Mouse (Mus musculus): ENCODE data around the gene Fxyd6. TPM values are rescaled to one million over a fixed set of nuclear protein-coding genes. Genes with fewer than 3 reads are reported as not detected.

Fxyd6 gene
- total RNA-seq, 2 experiments from 2014 or later, result 123 to 137 TPM

DNA sequence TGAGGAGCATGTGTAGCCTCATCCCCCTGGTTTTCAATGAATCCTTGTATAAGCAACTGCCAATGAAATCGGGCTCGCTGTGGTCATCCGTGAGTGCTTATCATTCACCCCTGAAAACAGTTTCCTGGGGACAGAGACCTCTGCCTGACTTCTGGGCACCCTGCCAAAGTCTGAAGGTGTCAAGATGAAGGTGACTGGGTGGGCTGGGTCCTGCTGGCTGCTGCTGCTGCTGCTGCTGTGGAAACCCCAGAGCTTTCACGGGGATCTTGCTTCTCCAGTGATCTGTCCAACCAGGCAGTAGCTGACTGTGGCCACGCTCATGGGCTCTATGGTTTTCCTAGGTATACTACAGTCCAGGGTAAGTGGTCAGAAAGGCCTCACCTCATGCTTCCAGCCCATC is 40.2 kb downstream of the Fxyd6 start:
- DNase-seq (ENCODE audit: low spot score in 2 of 2), result no peak

DNA sequence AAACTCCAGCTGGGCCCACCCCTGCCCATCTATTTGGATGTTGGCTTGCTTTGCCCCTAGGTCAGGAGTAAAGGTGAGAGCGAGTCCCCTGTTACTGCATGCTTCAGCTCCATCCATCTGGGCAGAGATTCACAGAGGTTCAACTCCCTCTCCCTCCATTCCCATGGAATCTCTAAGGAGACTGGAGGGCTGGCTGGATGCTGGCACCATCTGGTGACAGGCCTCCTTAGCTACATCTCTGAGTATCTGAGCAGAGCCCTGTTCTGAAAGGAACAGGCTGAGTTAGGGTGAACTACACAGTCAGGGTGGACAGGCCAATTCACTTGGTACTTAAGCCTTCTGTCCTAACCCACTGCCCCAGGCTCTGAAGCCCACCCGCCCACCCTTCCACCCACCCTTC is 40.6 kb downstream of the Fxyd6 start:
- DNase-seq (ENCODE audit: low spot score in 2 of 2), result no peak

DNA sequence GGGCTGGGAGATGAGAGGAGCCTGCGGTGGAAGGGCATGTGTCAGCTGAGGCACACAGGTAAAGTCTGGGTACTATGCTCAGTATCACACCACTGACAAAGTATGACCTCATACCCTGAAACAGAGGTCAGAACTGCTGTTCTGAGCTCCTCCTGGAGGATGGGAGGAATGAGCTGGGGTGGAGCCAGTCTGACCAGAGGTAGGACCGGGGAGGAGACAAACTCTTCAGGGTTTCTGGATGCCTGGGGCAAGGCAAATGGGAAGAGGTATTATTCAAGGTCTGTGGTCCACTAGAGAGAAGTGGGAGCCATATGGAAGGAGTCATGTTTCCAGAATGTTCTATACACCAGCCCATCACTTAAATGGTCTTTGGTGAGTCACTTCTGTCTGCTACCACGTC is 41.1 kb downstream of the Fxyd6 start:
- no peak for DNase-seq (ENCODE audit: low spot score in 2 of 2)

DNA sequence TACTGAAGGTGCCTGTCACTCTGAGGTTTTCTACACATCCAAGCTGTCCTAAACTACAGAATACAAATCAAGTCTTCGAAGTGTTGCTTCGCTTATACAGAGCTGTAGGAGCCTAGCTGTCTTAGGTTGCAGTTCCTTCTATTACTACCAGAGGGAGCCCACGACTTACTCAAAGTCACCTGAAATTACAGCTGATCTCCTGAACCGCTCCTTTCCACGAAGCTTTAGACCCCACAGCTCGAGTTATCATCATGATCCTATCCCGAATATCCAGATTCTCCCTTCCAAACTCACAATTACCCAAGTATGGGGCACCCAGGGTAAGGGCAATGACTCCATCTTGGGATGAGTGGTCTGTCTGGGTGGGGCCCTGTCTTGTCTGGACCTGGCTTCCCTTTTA is 41.8 kb downstream of the Fxyd6 start:
- DNase-seq (ENCODE audit: low spot score in 2 of 2), result no peak

DNA sequence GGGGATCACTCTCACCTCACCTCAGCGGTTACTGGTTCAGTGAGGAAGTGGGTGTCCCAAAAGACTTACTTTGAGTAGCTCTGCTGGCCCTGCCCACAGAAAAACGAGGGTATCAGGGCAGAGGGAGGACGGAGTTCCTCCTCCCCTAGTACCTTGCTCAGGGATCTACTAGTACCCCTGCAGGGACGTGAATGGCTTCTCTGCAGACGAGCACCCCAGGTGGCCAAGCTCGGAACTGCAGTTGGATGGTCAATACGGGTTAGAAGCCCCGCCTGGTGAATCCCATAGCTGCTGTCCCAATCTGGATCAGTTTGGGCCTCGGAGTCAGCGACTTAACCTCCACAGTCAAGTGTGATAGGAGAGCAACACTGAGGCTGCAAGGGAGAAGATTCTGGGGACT is 42.3 kb downstream of the Fxyd6 start:
- peak; percentile 75 to 81 for DNase-seq (ENCODE audit: low spot score in 2 of 2)

DNA sequence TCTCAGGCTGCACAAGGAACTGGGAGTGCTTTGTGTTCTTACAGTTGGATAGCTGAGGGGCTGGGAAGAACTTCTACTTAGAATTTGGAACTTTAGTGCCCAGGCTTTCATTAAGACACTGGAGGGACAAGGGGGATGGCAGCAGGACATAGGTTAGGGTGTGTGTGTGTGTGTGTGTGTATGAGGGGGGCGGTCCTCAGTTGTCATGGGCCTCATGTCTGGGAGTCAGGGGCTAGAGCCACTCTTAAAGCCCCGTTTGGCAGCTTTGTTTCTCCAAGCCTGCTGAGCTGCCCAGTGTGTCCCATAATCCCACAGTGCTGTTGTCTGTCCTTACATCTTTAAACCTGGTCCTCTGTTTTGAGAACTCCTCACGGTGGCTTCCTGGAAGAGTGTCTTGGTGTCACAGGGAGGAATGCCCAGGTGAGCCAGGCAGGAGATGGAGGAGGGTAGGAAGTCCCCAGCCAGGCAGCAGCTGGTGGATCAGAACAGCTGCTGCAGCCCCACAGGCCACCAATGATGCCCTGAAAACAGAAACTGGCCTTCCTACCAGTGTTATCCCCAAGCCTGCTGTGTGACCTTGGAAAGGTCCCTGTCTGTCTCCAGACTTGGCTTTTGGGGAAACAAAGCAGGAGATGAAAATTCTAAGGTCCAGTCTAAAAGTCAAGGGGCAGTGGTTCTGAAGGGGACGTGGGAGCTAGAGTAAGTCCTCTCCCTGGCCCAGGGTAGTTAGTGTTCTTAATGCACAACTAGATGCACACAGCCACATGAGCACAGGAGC is 42.9 kb downstream of the Fxyd6 start:
- DNase-seq (ENCODE audit: low spot score in 2 of 2), result no peak

DNA sequence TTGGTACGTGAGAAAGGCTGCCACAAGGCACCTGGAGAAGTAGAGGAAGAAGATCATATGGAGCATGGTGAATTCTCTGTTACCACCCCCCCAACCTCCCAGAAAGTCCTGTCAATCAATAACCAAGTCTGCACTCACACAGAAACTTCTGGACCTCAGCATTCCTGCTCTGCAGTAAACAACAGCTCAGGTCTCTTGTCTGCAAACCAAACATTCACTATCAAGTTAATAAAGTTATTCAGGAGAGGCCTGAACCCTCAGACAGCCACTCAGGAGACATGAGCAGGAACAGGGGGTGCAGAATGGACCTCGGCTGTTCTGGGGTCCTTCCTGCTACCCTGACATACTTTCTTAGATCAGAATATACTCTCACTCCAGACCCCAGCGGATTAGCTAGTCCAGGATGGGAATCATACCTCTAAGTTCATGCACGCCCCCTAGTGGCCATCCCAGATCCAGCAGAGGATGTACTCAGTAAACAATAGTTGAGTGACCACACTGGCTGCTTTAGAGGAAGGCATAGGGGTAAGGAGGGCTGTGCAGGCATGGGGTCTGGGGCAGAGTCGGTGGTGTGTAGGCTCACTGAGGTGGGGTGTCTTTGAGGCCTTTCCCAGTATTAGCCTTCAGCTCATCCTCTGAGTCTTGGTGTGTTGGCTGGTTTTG is 43.6 kb downstream of the Fxyd6 start:
- peak in 1 of 2 experiments; percentile 25 for DNase-seq (ENCODE audit: low spot score in 2 of 2)

DNA sequence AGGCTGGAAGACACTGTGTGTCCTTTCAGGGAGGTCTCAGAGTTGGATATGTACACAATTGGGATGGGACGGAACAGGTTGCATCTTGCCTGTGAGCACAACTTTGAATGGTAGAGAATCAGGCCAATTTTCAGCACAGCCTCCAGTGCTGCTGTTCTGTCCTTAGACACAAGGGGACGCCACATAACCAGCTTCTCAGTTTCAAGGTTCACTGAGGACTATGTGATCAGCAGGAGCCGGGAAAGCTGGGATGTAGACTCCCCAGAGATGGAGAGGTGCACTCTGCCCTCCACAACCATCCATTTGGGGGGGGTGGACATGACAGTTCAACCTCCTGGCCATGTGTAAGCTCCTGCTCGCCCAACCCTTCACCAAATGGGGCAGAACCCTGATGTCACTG is 45.9 kb downstream of the Fxyd6 start:
- peak in 1 of 2 experiments; percentile 31 for DNase-seq (ENCODE audit: low spot score in 2 of 2)

DNA sequence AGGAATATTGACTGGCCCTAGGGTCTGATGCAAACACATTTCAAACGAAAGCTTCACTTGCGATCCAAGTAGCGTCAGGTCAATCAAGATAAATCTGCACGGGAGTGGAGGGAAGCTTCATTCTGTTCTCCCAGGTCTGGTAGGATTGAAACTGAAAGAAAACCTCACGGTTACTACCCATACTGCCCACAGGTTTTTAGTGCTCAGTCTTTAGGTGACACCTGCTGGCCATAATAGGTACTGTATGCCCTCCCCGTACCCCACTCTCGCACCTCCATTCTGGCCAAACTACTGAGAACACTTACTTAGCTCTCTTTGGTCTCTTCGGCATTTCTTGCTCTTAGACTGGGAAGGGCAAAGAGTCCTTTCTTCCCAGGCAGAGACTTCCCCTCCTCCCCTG is 47.3 kb downstream of the Fxyd6 start:
- DNase-seq (ENCODE audit: low spot score in 2 of 2), result no peak

DNA sequence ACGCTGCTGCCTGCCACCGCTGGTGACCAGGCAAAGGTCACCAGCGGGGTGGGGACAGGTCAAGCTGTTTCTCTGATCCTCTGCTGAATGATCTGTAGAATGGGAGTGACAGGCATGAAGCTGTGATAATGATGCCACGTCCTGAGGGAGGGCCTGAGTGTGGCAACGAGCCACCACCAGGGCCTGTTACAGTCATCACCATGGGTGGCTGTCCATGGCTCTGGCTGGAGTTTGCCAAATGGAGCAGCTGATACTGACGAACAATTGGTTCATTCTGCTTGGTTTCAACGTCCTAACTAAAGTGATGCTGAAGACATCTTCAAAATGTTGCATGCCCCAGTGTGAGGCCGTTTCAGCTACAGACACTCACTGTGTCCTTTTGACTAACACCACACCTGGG is 48.3 kb downstream of the Fxyd6 start:
- no peak for DNase-seq (ENCODE audit: low spot score in 2 of 2)

DNA sequence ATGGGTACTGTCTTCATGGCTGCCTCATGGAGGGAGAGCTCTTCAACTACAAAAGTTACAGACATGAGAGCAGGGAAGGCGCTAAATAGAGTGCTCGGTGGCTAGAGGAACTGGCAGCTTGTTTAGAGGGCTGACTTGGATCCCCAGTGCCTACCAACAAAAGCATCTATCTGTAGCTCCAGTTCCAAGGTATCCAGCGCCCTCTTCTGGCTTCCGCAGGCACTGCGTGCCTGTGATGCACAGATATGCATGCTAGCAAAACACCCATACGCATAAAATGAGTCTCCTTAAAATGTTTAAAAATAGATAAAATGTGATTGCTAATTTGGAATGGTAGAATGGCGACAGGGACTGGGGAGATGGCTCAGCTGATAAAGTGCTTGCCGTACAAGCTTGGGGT is 51.2 kb downstream of the Fxyd6 start:
- no peak for DNase-seq (ENCODE audit: low spot score in 2 of 2)

DNA sequence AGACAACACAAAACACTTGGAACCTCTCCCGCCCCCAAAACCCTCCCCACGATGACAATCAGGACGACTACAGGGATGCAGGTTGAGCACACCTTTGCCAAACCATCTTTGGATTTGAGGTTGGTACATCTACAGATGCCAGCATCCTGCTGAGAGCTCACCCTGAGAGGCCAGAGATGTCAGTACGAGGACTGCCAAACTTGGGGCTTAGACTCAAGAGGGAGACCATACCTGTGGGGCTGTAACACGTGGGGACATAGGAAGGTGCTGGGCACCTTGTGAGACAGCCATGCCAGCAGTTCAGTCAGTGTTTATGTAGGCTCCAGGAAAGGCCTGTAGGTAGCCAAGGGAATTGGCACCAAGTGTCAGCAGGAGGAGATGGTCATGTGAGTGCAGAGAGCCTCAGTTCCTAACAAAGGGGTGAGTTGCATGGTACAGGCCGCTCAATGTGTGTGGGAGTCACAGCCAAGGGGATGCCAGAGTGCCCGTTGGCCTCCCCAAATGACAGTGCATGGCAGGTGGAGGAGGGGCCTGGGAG is 52.8 kb downstream of the Fxyd6 start:
- DNase-seq (ENCODE audit: low spot score in 2 of 2), result no peak

DNA sequence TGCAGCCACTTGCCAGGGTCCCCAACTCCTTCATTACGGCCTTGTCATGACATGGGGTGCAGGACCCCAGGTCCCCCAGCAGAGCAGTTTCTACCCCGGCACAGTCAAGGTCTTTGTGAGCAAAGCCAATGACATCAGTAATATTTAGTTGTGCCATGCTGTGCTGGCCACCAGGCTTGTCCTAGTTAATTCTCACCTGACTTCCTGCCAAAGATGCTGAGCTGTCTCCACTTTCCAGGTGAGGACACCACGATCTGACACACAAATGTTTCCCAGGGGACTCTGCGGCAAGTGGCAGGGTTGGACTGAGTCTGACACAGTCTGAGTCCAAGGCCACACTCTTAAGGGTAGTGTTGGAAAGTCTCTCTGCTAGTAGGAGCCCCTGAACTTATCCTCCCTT is 56.5 kb downstream of the Fxyd6 start, which contains the start of gene Dscaml1:
TSS of gene Dscaml1 (plus strand) at position 173 of the 400 bp plus-strand sequence.
- DNase-seq (ENCODE audit: low spot score in 2 of 2), result no peak

DNA sequence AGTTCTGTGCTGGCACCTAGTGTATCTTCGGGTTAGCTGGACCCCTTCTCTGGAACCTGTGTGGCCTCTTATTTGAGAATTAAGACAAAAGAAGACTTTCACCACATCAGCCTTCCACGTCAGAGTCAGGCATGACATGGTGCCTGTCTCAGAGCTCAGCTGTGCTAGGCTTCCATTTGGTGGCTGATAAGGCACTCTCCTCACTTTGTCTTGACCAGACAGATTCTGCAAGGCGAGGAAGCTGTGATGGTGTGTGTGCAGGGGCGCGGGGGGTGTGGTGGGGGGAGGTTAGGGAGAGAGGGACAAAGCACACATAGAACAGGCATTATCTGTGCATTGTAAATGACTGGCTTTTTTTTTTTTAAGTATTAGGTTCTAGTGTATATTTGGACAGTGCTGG is 59.4 kb downstream of the Fxyd6 start:
- DNase-seq (ENCODE audit: low spot score in 2 of 2), result no peak

DNA sequence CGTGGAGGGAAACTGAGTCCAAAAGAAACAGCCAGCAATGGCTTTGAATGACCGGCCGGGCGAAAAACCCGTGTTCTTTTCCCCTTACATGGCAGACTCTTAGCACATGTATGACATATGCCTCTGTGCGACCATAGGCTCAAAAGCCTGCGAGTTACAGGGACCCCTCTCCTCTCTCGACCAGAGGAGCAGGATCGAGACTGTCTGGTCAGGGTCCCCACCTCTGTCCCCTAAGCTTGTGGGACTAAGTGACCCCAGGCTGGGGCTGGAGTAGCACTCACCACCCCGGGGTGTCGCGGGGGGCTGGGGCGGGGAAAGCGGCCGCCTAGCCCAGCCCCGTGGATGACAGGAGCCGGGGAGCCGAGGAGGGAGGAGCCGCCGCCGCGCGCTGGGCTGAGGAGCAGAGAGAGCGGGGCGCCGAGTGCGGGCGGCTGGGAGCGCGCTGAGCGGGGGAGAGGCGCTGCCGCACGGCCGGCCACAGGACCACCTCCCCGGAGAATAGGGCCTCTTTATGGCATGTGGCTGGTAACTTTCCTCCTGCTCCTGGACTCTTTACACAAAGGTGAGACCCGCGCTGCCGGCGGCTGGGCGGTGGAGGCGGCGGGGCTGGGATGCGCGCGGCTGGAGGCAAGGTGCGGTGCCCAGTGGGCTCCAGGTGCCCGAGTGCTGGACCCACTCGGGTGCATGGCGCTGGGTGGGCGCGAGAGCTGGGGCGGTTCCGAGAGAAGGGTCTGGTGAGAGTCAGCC is 60.1 kb downstream of the Fxyd6 start:
- DNase-seq (ENCODE audit: low spot score in 2 of 2), result no peak

DNA sequence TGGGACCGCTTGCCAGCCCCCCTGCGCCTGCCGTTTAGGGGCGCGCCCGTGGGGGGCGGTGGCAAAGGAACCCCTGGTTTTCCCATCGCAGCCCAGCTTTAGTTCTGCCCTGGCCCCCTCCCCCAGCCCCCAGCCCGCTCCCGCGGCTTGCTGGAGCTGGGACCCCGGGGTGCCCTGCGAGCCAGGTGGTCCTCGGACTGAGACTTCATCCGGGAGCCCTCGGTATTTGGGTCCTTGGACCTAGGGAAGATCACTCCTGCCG is 60.6 kb downstream of the Fxyd6 start:
- DNase-seq (ENCODE audit: low spot score in 2 of 2), result no peak

DNA sequence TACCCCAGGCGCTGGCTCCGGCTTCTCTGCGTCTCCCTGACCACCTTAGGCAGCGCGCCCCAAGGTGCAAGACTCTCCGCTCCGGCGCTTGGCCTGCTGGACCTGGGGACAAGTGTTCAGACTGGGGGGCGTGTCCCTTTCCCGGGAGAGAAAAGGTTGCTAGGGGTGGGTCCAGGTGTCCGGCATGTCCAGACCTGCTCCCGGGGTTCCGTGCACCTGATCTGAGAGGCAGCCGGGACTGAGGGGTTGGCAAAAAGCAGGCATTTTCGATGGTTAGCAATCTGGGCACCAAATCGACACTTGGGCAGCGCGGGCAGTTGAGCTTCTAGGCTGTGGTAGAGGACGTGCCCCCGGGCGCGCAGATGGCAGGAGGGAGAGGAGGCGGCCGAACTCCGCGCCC is 61.2 kb downstream of the Fxyd6 start:
- DNase-seq (ENCODE audit: low spot score in 2 of 2), result no peak

DNA sequence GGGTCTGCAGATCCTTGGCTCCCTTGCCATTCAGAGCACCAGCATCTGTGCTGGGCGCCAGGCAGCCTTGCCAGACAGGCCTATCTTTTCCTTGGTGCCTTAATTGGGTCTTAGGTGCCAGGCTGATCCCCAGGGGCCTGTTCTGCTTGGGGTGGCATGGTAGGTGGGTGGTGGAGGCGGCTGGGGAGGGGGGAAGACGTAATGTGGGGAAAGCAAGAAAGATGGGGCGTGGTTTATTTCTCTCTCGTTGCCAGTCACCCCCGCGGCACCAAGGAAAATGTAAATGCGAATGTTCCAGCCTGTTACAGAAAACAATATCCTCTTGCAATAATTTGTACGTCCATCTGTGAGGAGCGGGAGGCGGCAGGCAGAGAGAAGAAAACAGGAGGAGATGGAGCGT is 62.7 kb downstream of the Fxyd6 start:
- no peak for DNase-seq (ENCODE audit: low spot score in 2 of 2)

DNA sequence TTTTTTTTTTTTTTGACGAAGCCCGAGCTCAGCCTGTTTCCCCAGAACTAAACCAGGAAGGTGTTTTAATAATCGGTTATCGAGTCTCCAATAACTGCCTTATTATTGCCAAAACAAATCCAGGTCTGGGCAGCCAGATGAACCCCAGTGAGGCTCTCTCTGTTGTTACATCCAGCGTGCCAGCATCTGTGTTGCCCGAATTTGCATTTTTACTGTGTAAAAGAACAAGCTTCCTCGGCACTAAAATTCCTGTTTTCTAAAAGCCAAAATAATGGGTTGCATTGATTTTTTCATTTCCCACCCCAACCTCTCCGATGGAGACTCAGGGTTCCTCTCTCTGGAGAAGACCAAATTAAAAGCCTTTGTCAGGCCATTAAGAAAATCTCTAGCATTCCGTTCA is 63.1 kb downstream of the Fxyd6 start:
- no peak for DNase-seq (ENCODE audit: low spot score in 2 of 2)

DNA sequence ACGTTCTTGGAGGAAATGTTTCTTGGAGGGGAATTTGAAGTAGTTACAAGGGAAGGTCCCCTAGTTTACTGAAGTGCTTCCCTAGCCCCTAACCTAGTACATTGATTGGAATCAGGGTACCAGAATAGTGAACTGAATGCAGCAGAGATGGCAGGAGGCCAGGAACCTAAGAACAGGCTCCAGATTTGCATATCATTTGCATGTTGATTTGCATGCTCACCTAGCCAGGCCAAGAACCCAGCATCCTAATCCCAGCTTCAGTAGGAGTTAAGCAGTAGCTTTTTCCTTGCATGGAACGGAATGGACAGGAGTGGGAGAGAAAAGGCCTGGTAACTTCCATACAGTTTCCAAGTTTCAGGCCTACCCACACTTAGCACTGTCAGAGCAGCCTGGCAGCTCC is 64.2 kb downstream of the Fxyd6 start:
- DNase-seq (ENCODE audit: low spot score in 2 of 2), result no peak

DNA sequence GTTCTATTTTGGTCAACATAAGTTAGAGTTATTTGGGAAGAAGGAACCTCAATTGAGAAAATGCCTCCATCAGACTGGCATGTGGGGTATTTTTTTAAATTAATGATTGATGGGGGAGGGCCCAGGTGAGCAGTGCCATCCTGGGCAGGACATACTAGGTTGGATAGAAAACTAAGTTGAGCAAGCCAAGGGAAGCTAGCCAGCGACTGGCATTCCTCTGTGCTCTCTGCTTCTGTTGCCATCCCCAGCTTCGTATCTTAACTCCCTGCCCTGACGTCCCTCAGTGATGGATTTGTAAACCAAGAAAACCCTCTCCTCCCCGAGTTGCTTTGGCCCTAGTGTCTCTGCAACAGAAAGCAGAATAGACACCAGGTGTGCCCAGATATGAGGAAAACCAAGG is 69.0 kb downstream of the Fxyd6 start:
- DNase-seq (ENCODE audit: low spot score in 2 of 2), result no peak

DNA sequence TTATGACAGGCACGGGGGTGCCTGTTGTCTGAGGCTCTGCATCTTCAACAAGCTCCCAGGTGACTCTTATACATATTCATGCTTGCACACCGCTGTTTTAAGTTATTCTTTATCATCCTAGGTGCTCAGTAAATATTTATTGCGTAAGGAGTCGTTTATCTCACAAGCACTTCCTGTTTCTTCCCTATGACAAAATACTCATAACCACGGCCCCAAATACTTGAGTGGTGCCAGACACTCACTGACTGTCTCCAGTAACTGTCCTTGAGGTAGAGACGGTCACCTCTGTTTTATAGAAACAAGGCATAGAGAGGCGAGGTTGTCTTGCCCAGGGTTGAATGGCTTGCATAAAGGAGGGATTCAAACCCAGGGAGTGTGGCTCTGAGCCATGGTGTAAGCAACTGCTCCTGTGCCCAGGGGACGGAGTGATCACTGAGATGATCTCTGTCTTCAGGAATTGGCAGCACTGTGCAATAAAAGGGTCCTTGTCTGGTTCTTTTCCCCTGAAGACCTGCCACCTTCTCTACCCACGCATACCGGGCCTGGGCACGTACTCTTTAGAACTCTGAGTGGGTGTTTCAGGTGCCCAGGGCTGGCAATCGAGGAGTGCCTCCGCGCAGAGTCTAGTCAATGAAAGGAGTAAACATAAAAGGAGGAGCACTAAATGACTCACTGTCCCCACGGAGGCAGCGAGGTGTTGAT is 70.2 kb downstream of the Fxyd6 start:
- DNase-seq (ENCODE audit: low spot score in 2 of 2), result no peak

Data from adrenal gland, postnatal 4 days (tissue).